Mouse (Mus musculus) cerebellum, adult 9-11 months (tissue): ENCODE measurements around the gene Bicdl1.
A peak's percentile ranks its signal among the peaks of the same experiment; 100 is the strongest.
"Not testable (repeated sequence)": the region's sequence is repeated elsewhere in the genome, so short reads cannot be mapped to it uniquely, and the experiment has no call there.

ENCODE experiments used
- DNase-seq: peaks from one replicate; pipeline ENCODE4 v3.0.0; 2022

Gene Bicdl1

DNA sequence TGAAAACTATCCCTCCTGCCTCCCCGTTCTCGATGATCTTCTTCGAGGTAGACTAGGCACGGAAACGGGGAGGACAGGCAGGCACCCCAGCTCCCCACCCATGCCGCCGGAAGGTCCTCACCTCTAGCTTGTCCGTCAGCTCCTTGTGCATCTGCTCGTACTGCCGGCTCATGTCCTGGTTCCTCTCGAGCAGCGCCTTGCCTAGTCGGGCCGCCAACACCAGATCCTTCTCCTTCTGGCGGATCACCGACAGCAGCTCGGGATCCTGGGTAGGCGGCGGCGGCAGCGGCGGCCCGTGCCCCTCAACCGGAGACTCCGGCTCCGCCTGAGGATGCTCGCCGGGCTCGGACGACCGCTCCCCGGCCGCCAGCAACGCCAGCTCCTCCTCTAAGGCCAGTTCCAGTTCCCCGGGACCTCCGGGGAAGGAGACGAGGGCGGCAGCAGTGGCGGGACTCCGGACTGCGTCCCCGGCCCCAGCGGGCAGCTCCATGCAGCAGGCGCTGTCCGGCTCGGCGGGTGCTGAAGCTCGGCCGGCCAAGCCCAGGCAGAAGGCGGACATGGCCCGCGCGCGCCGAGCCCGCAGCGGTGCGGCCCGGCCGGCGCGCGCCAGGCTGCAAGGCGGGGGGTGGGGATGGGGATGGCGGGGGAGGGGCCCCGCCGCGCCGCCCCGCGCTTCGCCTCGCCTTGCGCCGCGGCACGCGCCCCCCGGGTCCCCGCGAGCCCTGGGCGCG is at the start of gene Bicdl1:
Gene Bicdl1 (minus strand): TSS at position 621 of the 731 bp plus-strand sequence.
- peak; percentile 74 for DNase-seq

DNA sequence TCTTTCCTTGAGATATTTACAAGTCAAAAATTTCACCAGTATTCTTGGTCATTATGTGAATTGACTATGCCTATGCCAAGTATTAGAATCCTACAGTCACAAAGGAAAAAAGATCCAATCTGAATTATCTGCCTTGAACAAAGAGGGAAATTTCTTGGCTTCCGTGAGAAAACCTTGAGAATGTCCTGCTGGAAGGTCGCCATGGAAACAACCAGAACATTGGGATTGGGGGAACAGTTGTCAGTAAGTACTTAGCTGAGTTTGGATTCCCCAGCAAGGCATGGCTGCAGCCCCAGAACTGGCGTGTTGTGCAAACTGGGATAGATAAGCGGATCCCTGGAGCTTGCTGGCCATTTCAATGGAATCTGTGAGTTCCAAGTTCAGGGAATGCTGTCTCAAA is 45.5 kb upstream of the Bicdl1 start:
- no peak for DNase-seq

DNA sequence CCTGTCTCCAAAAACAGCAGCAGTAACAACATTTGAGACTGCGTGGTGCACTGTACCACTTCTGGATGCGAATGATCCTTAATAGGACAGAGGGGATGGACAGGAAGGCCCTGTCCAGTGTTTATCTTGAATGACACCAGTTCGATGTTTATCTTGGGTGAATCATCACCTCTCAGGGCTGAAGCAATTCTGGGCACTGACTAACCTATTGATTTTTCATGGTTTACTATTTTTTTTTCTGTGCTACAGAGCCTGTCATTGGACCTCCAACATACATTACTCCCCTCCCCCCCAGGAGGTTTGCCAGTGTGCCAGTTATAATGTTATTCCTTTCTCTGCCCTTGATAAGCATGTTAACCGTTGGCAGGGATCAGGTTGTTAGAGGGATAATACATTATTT is 43.9 kb upstream of the Bicdl1 start:
- no peak for DNase-seq

DNA sequence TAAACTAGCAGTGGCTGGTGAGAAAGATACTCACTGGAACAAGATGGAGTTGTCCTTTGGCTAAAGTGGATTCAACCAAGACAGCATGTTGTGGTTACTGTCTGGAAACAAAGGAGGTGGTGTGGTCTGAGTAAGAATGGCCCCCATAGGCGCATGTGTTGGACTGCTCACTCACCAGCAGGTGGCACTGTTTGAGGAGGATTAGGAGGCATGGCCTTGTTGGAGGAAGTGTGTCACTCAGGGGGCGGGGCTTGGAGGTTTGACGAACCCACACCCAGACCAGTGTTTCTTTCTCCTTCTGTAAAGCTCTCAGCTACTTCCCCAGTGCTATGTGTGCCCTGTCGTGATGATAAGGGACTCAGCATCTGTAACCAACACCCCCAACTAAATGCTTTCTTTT is 38.6 kb upstream of the Bicdl1 start:
- DNase-seq, result no peak

- DNase-seq, result no peak
These were observed 37.7 kb upstream of the Bicdl1 start for GRCm38 (mm10) chr5:115769116-115769515.

GRCm38 (mm10) chr5:115766821-115767220 is 35.4 kb upstream of the Bicdl1 start:
- no peak for DNase-seq

DNA sequence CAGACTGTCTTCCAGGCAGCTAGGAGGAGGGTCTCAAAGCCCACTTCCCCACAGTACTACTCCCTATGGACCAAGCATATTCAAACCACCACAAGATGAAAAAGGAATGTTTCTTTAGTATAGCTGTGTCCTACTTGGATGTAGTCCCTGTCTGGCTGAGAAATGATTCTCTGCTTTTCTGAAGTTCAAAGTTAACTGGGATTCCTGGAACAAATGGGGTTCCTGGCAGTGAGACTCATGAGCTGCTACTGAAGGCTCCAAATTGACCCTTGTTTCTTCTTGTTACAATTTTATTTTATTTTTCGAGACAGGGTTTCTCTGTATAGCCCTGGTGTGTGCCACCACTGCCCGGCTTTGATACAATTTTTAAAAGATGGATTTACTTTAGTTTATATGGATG is 32.6 kb upstream of the Bicdl1 start:
- no peak for DNase-seq

GRCm38 (mm10) chr5:115760903-115761302 is 29.5 kb upstream of the Bicdl1 start:
- DNase-seq, result no peak

- DNase-seq, result no peak
These were observed 27.2 kb upstream of the Bicdl1 start for GRCm38 (mm10) chr5:115758431-115759180.

- DNase-seq, result no peak
These were observed 26.1 kb upstream of the Bicdl1 start for GRCm38 (mm10) chr5:115757516-115757915.

DNA sequence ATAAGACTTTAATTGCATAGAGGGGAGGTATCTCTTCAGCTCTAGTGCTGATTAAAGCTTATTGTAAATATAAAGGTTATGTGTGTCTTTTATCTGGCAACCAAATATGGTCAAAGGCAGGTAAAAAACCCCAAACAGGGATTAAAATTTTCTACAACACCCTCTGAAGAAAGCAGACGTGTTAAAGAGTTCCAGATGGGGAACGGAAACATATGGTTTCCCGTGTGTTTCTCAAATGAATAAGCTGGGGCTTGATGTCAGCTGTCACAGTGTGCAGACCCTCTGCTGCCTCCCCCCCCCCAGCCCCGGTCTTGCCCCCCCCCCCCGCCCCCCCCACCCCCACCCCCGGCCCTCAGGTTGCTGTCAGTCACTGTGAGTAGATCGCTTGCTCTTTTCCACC is 24.1 kb upstream of the Bicdl1 start:
- DNase-seq, result no peak

DNA sequence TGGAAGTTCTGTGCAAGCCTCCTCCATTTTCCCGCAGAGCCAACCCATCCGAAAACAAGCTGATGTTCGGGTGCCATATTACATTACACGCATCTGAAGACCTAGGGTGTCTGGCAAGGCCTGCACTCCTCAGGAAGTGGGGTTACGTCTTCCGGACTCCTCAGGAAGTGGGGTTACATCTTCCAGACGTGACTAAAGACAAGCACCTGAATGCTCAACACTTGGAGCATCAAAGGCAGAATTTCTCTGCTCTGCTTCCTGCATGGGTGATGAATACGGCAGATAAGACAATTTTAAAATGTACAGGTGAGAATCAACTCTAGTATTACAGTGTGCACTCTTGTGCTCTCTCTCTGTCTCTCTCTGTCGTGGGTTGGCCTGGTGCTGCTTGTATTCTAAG is 23.4 kb upstream of the Bicdl1 start:
- no peak for DNase-seq

- DNase-seq, result no peak
These were observed 21.5 kb upstream of the Bicdl1 start for GRCm38 (mm10) chr5:115752883-115753282.

- not testable (repeated sequence) for DNase-seq
These were observed 20.5 kb upstream of the Bicdl1 start for GRCm38 (mm10) chr5:115751916-115752315.

GRCm38 (mm10) chr5:115748316-115748715 is 16.9 kb upstream of the Bicdl1 start:
- DNase-seq, result no peak

DNA sequence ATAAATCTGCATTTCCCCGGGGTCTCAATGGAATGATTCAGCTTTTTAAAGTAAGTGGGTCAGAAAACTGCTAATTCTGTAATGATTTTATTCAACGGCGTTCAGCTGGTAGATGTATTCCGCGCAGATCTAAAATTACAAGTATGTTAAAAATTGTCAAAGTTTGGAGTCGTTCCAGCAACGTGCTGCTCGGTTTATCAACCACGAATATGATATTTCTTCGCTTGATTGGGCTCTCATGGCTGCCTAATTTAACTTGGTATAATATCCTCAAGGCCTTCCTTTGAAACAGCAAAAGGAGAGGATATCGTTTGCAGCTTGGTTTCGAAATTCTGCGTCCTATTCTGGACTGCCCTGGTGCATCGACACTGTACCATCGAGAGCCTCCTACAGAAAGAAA is 13.9 kb upstream of the Bicdl1 start:
- DNase-seq, result no peak

- DNase-seq, result no peak
These were observed 6.6 kb upstream of the Bicdl1 start for GRCm38 (mm10) chr5:115738032-115738431.

DNA sequence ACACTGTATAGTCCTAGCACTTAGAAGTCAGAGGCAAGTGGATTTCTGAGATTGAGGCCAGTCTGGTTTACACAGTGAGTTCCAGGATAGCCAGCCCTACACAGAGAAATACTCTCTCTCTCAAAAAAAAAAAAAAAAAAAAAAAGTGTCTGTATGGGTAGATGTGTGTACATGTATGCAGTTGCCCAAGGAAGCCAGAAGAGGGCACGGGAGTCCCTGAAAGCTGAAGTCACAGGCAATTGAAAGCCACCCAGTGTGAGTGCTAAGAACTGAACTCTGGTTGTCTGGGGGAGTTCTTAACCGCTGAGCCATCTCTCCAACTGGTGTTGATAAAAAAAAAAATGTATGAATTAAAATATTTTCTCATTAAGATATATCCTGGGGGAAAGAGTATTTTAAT is 3.1 kb upstream of the Bicdl1 start:
- DNase-seq, result no peak

DNA sequence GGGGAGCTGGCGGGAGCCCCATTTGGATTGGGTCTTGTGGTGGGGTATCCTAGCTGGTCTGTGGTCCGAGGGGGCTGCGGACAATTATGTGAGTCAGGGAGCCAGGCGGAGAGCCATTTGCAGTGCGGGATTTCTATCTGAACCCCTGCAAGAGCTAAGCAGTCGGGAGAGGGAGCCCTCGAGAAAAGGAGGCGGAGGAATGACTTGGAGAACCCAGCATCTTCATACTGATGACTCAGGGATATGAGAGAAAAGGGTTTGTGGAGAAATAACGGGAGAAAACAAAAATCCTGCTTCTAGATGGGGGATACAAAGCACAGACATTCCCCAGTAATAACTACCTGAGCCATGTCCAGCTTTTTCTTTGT is 1.4 kb upstream of the Bicdl1 start:
- DNase-seq, result no peak

- peak; percentile 99 for DNase-seq
These were observed 891 bp upstream of the Bicdl1 start for GRCm38 (mm10) chr5:115732176-115732848.

DNA sequence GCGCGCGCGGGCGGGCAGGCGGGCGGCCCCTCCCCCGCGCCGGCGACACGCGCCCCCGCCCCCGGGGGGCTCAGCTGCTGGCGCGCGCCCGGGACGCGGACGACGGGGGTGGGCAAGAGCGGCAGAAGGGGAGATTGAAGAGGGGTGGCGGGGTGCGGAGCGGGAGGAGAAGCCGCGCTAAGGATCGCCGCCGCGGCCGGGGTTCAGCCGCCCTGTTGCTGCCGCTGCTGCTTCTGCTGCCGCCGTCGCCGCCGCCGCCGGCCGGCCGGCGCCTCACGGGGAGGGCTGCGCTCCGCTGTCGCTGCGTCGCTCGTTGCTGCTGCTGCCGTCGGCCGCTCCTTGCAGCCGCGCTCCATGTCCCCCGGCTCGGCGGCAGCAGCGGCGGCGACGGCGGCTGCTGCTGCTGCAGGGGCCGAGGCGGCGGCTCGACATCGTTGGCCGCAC is 333 bp upstream of the Bicdl1 start:
- DNase-seq, result no peak

GRCm38 (mm10) chr5:115730314-115730713 is 1.1 kb downstream of the Bicdl1 start:
- DNase-seq, result peak; percentile 39

DNA sequence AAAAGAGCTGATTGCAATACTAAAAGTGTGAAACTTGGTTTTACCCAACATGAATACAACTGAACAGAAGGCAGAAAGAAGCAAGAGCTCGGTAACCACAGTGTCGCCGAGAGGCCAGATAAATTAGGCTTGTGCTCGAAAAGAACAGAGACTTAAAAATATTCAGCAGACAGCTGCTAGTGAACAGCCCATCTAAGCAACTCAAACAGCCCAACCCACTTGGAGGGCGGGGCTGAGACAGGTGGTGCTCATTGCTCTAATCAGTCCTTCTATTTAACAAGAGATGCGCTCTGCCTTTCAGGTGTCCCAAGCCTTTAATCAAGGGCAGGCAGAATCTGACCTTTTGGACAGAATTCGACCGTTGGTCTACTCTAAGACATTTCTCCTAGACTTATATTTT is 4.8 kb downstream of the Bicdl1 start:
- DNase-seq, result no peak

DNA sequence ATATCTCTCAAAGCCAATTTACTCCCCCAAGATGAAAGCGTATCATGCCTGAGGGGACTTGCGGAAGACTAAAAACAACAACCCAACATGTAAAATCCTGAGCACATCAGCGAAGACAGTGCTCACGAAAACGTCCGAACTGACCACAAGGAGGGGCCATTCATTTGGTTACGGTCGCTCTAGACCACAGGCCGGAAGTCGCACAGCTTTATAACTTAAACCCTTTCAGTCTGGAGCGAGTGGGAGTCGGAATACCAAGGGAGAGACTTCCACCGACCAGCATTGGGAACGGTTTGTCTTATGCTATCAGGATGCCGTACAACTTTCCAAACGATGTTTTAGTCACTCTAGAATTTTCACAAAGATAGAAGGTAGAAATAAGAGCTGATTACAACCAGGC is 5.4 kb downstream of the Bicdl1 start:
- DNase-seq, result no peak
